Mouse (Mus musculus): ENCODE results near the gene Rnase9. TPM values are rescaled to one million over a fixed set of nuclear protein-coding genes. Genes with fewer than 3 reads are reported as not detected.
"Not testable (repeated sequence)": the region's sequence is repeated elsewhere in the genome, so short reads cannot be mapped to it uniquely, and the experiment has no call there.

The Rnase9 gene
- polyA plus RNA-seq, 1 experiment from 2014 or later = not detected

DNA sequence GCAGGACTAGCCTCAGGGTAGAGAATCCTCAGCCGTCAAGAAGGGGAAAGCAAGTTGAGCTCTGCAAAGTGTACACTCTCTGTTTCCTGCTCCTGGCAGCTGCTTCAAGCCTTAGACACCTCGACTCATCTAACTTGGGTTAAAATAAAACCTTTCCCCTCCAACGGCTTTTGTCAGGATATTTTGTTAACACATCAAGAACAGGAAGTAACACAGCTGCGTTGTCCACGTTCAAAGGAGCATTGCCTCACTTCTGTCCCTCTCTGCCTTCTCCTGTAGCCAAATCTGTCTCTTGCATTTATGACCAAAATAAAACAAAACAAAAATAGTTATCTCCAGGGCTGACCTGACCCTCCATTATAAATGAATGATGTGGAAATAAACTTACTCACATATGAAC lies 6.2 kb upstream of the Rnase9 start:
- Histone ChIP-seq H3K27ac (ENCODE audit: poor library complexity, severe bottlenecking) (no peak overlapping the region), H3K9ac (no peak overlapping the region), H3K27me3 (replicated peaks) (no peaks in the 10 kb centered on the region), H3K4me3 (no peak overlapping the region), H3K36me3 (no peaks in the 10 kb centered on the region), H3K9me3 (replicated peaks) (no peaks in the 10 kb centered on the region), H3K4me2 (no peak overlapping the region), H3K4me1 (replicated peaks) (no peaks in the 10 kb centered on the region)
- no peak for ATAC-seq (ENCODE audit: insufficient number of reproducible peaks, low FRiP score)
- 38% methylated on average over 5 of the region's 5 CpGs for WGBS

DNA sequence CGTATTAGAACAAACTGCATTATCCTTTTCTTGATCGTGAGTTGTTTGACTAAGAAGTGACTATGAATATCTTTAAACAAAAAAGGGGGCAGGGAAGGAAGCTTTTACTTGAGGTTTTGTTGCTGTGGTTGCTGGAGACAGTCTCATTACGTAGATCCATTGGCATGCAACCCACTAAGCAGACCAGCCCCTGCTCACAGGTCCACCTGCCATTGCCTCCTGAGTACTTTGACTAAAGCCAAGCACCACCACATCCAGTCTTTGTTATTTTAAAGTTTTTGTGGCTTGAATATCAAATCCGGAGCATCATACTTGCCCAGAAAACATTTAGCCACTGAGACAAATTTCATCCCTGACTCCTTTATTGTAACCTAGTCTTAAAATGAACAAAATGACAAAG lies 5.5 kb downstream of the Rnase9 start:
- H3K9me3 ChIP-seq (replicated peaks) = 0 out of 2 replicates have a peak, but pooled peaks cover 3% of the 10 kb centered on the region
- H3K9ac ChIP-seq = no peak overlapping the region
- no peak overlapping the region for H3K4me3 ChIP-seq
- H3K36me3 ChIP-seq = no peaks in the 10 kb centered on the region
- peaks cover 6% of the 10 kb centered on the region for H3K4me1 ChIP-seq (replicated peaks)
- H3K4me2 ChIP-seq = no peak overlapping the region
- H3K27ac ChIP-seq (ENCODE audit: poor library complexity, severe bottlenecking) = no peak overlapping the region
- 78% methylated on average over 4 of the region's 4 CpGs for WGBS
- no peaks in the 10 kb centered on the region for H3K27me3 ChIP-seq (replicated peaks)
- ATAC-seq (ENCODE audit: insufficient number of reproducible peaks, low FRiP score) = no peak

DNA sequence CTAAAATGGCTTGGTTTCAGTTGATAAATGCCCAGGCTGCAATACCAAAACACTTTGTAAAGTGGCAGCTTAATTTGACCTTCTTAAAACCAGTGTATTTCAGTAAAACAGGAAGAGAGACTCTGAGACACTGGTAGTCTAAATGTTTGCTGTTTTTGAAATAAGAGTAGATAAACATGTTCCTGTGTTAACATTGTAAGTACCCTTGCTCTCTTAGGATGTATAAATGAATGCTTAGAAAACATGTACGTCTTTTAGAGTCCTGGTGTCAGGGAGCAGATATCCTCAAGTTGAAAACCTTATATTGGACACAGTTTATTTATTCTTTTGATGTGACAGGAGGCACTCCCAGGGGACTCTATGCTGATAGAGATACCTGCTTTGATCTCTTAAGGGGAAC lies 6.5 kb downstream of the Rnase9 start:
- no peak overlapping the region for H3K9ac ChIP-seq
- no peaks in the 10 kb centered on the region for H3K36me3 ChIP-seq
- no peak overlapping the region for H3K4me3 ChIP-seq
- H3K27ac ChIP-seq (ENCODE audit: poor library complexity, severe bottlenecking) = no peak overlapping the region
- 53% methylated on average over 1 of the region's 1 CpGs for WGBS
- peaks cover 6% of the 10 kb centered on the region for H3K4me1 ChIP-seq (replicated peaks)
- H3K9me3 ChIP-seq (replicated peaks) = 0 out of 2 replicates have a peak, but pooled peaks cover 3% of the 10 kb centered on the region
- no peaks in the 10 kb centered on the region for H3K27me3 ChIP-seq (replicated peaks)
- ATAC-seq (ENCODE audit: insufficient number of reproducible peaks, low FRiP score) = no peak
- no peak overlapping the region for H3K4me2 ChIP-seq

DNA sequence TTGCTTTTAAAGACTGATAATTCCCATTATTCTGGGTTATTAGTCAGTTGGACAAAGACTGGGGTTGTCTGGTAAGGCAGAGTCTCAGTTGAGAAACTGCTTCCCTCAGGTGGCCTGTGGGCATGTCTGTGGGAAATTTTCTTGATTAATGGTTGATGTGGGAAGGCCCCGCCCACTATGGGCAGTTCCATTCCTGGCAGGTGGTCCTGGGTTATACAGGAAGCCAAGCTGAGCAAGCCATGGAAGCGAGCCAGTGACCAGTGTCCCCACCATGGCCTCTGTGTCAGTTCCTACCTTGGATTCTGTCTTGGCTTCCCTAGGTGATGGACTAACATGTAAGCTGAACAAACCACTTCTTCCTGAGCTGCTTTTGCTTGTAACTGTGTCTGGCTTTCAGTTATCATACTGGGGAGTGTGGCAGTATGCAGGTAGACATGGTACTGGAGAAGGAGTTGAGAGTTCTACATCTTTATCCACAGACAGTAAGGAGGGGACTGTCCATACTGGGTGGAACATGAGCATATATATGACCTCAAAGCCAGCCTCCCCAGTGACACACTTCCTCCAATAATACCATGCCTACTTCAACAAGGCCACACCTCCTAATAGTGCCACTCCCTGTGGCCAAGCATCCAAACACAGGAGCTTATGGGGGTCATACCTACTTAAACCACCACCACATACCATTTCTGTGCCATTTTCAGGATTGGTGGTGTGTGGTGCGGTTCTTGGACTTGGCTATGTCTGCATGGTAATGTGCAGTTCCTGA lies 14.1 kb downstream of the Rnase9 start:
- Histone ChIP-seq H3K27me3 (replicated peaks) (no peaks in the 10 kb centered on the region), H3K4me1 (replicated peaks) (no peaks in the 10 kb centered on the region), H3K9me3 (replicated peaks) (0 out of 2 replicates have a peak, but pooled peaks cover 3% of the 10 kb centered on the region), H3K27ac (ENCODE audit: poor library complexity, severe bottlenecking) (no peak overlapping the region), H3K4me2 (no peak overlapping the region), H3K4me3 (no peak overlapping the region), H3K36me3 (no peaks in the 10 kb centered on the region), H3K9ac (no peak overlapping the region)
- WGBS = 58% methylated on average over 3 of the region's 3 CpGs
- no peak for ATAC-seq (ENCODE audit: insufficient number of reproducible peaks, low FRiP score)

DNA sequence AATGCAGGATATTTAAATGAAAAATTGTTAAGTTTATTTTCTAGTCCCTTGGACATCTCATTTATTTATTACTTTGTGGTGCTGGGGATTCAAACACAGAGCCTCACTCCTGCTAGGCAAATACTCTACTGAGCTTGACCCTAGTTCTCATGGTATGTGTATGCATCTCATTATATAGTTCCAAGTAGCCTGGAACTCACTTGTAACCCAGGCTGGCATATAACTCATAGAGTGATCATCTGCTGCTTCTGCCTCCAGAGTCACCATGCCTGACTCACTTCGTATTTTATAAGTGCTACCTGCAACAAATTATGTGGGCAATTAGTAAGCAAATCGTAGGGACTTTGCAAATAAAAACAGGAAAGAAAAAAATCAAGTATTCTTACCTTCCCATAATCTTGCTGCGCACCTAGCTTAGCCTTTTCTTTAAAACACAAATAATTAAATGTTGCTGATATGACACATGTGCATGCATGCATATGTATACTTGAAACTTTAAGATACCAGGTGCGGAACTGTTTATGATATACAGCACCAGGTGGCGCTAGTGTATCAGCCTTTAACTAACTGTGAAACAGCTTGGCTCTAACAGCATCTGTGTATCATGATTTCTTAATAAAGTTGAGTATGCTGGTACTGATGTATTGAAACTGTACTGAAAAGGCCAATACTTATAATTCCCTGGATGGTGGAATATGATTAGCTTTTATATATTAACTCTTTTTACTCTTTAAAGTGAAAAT lies 15.1 kb downstream of the Rnase9 start:
- H3K4me1 ChIP-seq (replicated peaks) = no peaks in the 10 kb centered on the region
- no peak overlapping the region for H3K27ac ChIP-seq (ENCODE audit: poor library complexity, severe bottlenecking)
- H3K9ac ChIP-seq = no peak overlapping the region
- H3K36me3 ChIP-seq = no peaks in the 10 kb centered on the region
- no peak overlapping the region for H3K4me3 ChIP-seq
- no peak for ATAC-seq (ENCODE audit: insufficient number of reproducible peaks, low FRiP score)
- no peak overlapping the region for H3K4me2 ChIP-seq
- WGBS = 37% methylated on average over 5 of the region's 5 CpGs
- no peaks in the 10 kb centered on the region for H3K9me3 ChIP-seq (replicated peaks)
- H3K27me3 ChIP-seq (replicated peaks) = no peaks in the 10 kb centered on the region

DNA sequence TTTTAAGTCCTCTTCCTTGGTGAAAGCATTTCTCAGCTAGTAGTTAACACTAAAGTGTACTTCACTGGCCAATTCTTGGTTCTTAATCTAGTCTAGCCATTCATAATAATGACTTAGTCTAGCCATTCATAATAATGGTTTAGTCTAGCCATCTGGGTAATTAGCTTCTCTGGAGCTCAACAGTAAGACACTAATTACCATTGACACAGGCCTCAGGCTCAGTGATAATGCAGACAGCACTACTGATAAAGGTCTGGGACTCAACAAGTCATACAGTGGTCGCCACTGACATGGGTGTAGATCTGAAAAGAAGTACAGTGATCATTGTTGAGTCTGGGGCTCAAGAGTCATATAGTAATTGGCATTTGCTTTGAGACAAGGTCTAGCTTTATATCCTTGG lies 16.8 kb downstream of the Rnase9 start:
- Histone ChIP-seq H3K36me3 (no peaks in the 10 kb centered on the region), H3K27ac (ENCODE audit: poor library complexity, severe bottlenecking) (no peak overlapping the region), H3K27me3 (replicated peaks) (no peaks in the 10 kb centered on the region), H3K9ac (no peak overlapping the region), H3K4me1 (replicated peaks) (no peaks in the 10 kb centered on the region), H3K4me2 (no peak overlapping the region), H3K9me3 (replicated peaks) (peaks cover 5% of the 10 kb centered on the region; the same call in 1 of the 2 replicates), H3K4me3 (no peak overlapping the region)
- no peak for ATAC-seq (ENCODE audit: insufficient number of reproducible peaks, low FRiP score)
- whole genome bisulfite sequencing = 56% methylated on average over 1 of the region's 1 CpGs

DNA sequence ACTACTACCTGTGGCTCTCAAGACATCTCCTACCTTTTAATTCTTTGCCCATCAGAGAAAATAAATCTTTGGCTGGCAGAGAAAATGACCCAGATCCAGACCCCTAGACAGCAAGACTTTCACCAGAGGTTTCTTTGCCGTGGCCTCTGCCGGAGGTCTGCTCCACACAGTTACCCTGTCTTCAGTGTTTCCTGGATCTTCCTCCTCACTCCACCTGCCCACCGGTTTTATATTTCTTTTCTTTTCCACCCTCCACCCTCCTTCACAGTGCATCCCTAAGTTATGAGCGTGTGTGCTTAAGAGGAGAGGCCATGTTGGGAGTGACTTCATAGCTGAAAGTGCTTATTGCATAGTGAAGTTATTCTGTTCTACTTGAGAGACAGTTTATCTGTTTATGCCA lies 18.2 kb downstream of the Rnase9 start:
- Histone ChIP-seq H3K27ac (ENCODE audit: poor library complexity, severe bottlenecking) (no peak overlapping the region), H3K4me3 (no peak overlapping the region), H3K36me3 (no peaks in the 10 kb centered on the region), H3K9ac (no peak overlapping the region), H3K4me2 (no peak overlapping the region), H3K27me3 (replicated peaks) (no peaks in the 10 kb centered on the region), H3K4me1 (replicated peaks) (no peaks in the 10 kb centered on the region), H3K9me3 (replicated peaks) (peaks cover 5% of the 10 kb centered on the region; the same call in 1 of the 2 replicates)
- no peak for ATAC-seq (ENCODE audit: insufficient number of reproducible peaks, low FRiP score)
- WGBS = 88% methylated on average over 4 of the region's 4 CpGs

DNA sequence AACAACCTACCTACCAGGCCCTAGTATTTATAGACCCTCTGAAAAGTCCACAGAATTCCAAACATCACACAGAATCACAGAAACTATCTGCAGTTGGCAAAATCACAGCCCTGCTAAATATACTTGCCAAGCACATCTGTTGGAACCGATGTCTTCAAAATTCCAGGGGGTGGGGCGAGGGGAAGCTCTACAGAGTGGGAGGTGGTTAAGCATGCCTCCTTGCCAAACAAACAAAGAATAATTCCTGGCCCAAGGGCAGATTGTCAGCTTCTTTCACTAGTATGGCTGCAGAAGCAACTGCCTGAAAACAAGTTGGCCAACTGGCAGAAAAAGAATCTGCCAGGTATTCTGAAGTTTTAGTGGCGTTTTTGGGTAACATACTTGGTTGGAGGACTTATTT lies 24.4 kb downstream of the Rnase9 start:
- no peak overlapping the region for H3K4me3 ChIP-seq
- H3K4me2 ChIP-seq = no peak overlapping the region
- no peak overlapping the region for H3K27ac ChIP-seq (ENCODE audit: poor library complexity, severe bottlenecking)
- peaks cover 5% of the 10 kb centered on the region; the same call in 1 of the 2 replicates for H3K9me3 ChIP-seq (replicated peaks)
- H3K36me3 ChIP-seq = no peaks in the 10 kb centered on the region
- ATAC-seq (ENCODE audit: insufficient number of reproducible peaks, low FRiP score) = no peak
- H3K27me3 ChIP-seq (replicated peaks) = no peaks in the 10 kb centered on the region
- H3K9ac ChIP-seq = no peak overlapping the region
- no peaks in the 10 kb centered on the region for H3K4me1 ChIP-seq (replicated peaks)
- WGBS = 60% methylated on average over 3 of the region's 3 CpGs

DNA sequence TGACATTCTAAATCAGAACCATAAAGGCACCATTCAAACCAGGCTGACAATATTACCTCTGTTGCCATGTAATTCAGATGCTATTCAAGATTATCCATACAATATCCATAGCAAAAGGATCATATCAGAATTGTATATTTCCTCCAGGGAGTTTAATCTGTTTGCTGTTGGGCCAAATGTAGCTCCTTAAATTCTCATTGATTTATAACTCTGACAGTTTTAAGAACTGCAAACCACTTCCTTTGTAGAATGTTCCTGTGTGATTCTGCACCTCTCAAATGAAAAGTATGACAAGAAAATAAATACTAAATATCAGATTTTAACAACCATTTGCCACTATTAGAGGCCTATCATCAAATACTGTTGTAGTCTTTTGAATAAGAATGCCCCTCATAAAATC lies 25.9 kb downstream of the Rnase9 start:
- no peak overlapping the region for H3K9ac ChIP-seq
- H3K9me3 ChIP-seq (replicated peaks) = peaks cover 9% of the 10 kb centered on the region; the same call in 1 of the 2 replicates
- H3K36me3 ChIP-seq = no peaks in the 10 kb centered on the region
- H3K4me3 ChIP-seq = no peak overlapping the region
- no peaks in the 10 kb centered on the region for H3K4me1 ChIP-seq (replicated peaks)
- ATAC-seq (ENCODE audit: insufficient number of reproducible peaks, low FRiP score) = no peak
- no peaks in the 10 kb centered on the region for H3K27me3 ChIP-seq (replicated peaks)
- H3K27ac ChIP-seq (ENCODE audit: poor library complexity, severe bottlenecking) = no peak overlapping the region
- no peak overlapping the region for H3K4me2 ChIP-seq

DNA sequence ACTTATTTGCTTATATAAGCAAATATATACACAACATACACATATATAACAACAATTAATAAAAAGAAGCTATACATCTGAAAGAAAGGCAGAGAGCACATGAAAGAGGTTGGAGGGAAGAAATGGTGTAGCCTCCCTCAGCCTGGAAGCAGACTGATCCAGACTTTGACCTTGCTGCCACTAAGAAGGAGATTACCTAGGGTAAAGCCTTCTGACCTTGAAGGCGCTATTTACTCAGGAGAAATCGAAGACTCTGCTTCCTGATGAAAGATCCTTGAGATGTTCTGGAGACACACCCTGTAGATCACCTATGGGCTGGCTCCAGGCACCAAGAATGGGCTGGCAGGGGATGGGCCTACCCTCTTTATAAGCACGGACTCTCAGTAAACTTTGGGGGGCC lies 26.9 kb downstream of the Rnase9 start:
- not testable (repeated sequence) for H3K4me2 ChIP-seq; H3K27ac ChIP-seq (ENCODE audit: poor library complexity, severe bottlenecking); H3K4me3 ChIP-seq; H3K9ac ChIP-seq; H3K27me3 ChIP-seq (replicated peaks); H3K4me1 ChIP-seq (replicated peaks); ATAC-seq (ENCODE audit: insufficient number of reproducible peaks, low FRiP score); H3K36me3 ChIP-seq; H3K9me3 ChIP-seq (replicated peaks)
- 74% methylated on average over 3 of the region's 3 CpGs for WGBS

DNA sequence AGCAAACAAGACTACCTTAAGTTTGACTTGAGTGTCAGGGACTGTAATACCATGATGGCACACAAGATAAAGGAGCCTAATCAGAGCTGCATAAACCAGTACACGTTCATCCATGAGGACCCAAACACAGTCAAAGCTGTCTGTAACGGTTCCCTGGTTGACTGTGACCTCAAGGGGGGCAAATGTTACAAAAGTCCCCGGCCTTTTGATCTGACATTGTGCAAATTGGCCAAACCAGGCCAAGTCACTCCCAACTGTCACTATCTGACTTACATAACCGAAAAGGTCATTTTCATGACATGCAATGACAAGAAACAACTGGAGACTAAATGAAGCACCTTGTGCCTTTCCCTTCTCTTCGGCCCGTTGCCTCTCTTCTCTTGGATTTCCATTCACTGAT lies 32.1 kb downstream of the Rnase9 start:
- Histone ChIP-seq H3K36me3 (no peaks in the 10 kb centered on the region), H3K9me3 (replicated peaks) (peaks cover 5% of the 10 kb centered on the region; the same call in 1 of the 2 replicates), H3K4me2 (no peak overlapping the region), H3K27ac (ENCODE audit: poor library complexity, severe bottlenecking) (peak overlapping the region; percentile 97), H3K27me3 (replicated peaks) (no peaks in the 10 kb centered on the region), H3K4me1 (replicated peaks) (peaks cover 24% of the 10 kb centered on the region), H3K9ac (no peak overlapping the region), H3K4me3 (no peak overlapping the region)
- ATAC-seq (ENCODE audit: insufficient number of reproducible peaks, low FRiP score) = no peak
- WGBS = 82% methylated on average over 6 of the region's 6 CpGs
